Mouse (Mus musculus): ENCODE data around the gene Sim1. TPM values are rescaled to one million over a fixed set of nuclear protein-coding genes. Genes with fewer than 3 reads are reported as not detected.

The Sim1 gene
- polyA plus RNA-seq (2015; fragmentation: Nextera tagmentation; extraction: Ambion mirVana) = 0.10 and 0.13 TPM in 2 replicates

- Histone ChIP-seq H3K9ac (peak within 1 kb of the TSS; percentile 49; the same call in 1 of the 2 replicates), H3K4me1 (replicated peaks) (peaks cover 18% of the 10 kb centered on the region), H3K27ac (no peak within 1 kb of the TSS), H3K36me3 (no peaks in the 10 kb centered on the region), H3K9me3 (no peaks in the 10 kb centered on the region), H3K27me3 (peaks cover 96% of the 10 kb centered on the region), H3K4me2 (peak within 1 kb of the TSS; percentile 67), H3K4me3 (peak within 1 kb of the TSS; percentile 49)
- peak; percentile 95 for ATAC-seq (ENCODE audit: low FRiP score)
- WGBS = under 1% methylated on average over 60 of the region's 62 CpGs
These were observed at the start of gene Sim1 for GRCm38 (mm10) chr10:50894170-50894991. TSS of gene Sim1 (plus strand) at chr10:50894754.

GRCm38 (mm10) chr10:50868202-50868601 lies 26.4 kb upstream of the Sim1 start:
- Histone ChIP-seq H3K36me3 (no peaks in the 10 kb centered on the region), H3K9ac (no peak overlapping the region), H3K4me3 (no peak overlapping the region), H3K27me3 (no peaks in the 10 kb centered on the region), H3K9me3 (no peaks in the 10 kb centered on the region), H3K4me2 (no peak overlapping the region), H3K27ac (no peak overlapping the region), H3K4me1 (replicated peaks) (no peaks in the 10 kb centered on the region)
- ATAC-seq (ENCODE audit: low FRiP score) = no peak
- WGBS = 86% methylated on average over 4 of the region's 4 CpGs

DNA sequence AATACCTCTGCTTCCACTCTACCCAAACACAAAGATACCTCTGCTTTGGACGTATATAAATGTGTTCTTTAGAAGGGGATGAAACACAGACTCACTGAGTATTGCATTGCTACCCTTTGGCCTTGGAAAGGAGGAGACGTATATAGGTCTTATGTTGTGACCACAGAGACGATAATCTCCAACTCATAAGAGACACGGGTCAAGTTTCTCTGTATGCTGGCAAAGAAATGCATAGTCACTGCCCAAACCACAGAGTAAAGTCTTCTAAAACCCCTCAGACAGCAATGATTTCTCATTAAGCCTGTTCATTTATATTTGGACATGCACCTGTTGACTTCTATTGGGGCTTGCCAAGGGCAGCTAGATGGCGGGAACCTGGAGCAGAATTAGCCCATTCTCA lies 17.6 kb upstream of the Sim1 start:
- no peak for ATAC-seq (ENCODE audit: low FRiP score)

GRCm38 (mm10) chr10:50881476-50882069 lies 13.0 kb upstream of the Sim1 start:
- no peaks in the 10 kb centered on the region for H3K4me1 ChIP-seq (replicated peaks)
- H3K4me3 ChIP-seq = no peak overlapping the region
- H3K27ac ChIP-seq = no peak overlapping the region
- H3K36me3 ChIP-seq = no peaks in the 10 kb centered on the region
- peak; percentile 32; the same call in 1 of the 2 replicates for ATAC-seq (ENCODE audit: low FRiP score)
- H3K27me3 ChIP-seq = peaks cover 3% of the 10 kb centered on the region; the same call in 1 of the 2 replicates
- H3K9ac ChIP-seq = no peak overlapping the region
- no peaks in the 10 kb centered on the region for H3K9me3 ChIP-seq
- 20% methylated on average over 2 of the region's 2 CpGs for WGBS
- no peak overlapping the region for H3K4me2 ChIP-seq

More for the DNA sequence above, 17.6 kb upstream of the Sim1 start:
- no peak overlapping the region for H3K4me3 ChIP-seq
- H3K9ac ChIP-seq = no peak overlapping the region
- no peak overlapping the region for H3K4me2 ChIP-seq
- H3K27me3 ChIP-seq = no peaks in the 10 kb centered on the region
- 87% methylated on average over 5 of the region's 5 CpGs for WGBS
- H3K36me3 ChIP-seq = no peaks in the 10 kb centered on the region
- H3K4me1 ChIP-seq (replicated peaks) = no peaks in the 10 kb centered on the region
- no peak overlapping the region for H3K27ac ChIP-seq
- no peaks in the 10 kb centered on the region for H3K9me3 ChIP-seq

DNA sequence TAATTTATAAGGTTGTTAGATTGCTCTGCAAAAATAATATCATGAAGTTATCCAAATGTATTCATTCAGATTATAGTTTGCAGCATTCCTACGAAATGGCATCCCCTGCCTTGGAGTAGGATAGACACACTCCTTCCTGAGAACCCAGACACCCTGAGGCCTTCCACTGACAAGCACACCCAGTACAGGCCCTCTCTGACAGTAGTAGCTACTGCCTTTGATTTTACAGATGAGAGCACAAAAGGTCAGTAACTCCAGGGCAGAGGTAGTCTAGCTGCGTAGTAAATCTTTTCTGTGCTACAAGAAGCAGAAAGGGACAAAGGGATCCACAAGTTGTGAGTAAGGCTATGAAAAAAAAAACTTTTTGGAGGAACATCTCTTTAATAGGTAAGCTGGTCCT lies 12.2 kb upstream of the Sim1 start:
- H3K4me3 ChIP-seq = no peak overlapping the region
- H3K9me3 ChIP-seq = no peaks in the 10 kb centered on the region
- H3K27ac ChIP-seq = no peak overlapping the region
- peaks cover 3% of the 10 kb centered on the region; the same call in 1 of the 2 replicates for H3K27me3 ChIP-seq
- H3K4me2 ChIP-seq = no peak overlapping the region
- H3K9ac ChIP-seq = no peak overlapping the region
- 71% methylated on average over 2 of the region's 2 CpGs for WGBS
- no peaks in the 10 kb centered on the region for H3K4me1 ChIP-seq (replicated peaks)
- no peak for ATAC-seq (ENCODE audit: low FRiP score)
- no peaks in the 10 kb centered on the region for H3K36me3 ChIP-seq

DNA sequence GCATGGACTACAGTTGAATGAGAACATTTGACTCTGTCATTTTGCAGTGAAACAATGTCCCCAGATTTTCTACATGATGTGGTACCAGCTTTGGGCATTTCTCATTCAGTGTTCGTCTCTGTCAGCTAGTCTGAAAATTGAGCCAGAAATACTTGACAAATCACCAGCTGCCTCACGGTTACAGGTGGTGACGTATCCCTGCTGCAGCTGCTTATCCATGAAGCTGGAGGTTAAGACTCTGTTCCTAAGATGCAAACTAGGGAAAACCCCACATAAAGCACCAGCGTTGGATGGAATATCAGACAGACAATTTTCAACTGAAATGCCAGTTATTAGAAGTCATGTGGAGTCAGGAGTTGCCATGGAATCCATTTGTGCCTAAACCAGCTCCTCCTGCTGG lies 8.2 kb upstream of the Sim1 start:
- Histone ChIP-seq H3K27ac (no peak overlapping the region), H3K4me3 (no peak overlapping the region), H3K9me3 (no peaks in the 10 kb centered on the region), H3K9ac (no peak overlapping the region), H3K36me3 (no peaks in the 10 kb centered on the region), H3K27me3 (peaks cover 39% of the 10 kb centered on the region), H3K4me2 (no peak overlapping the region), H3K4me1 (replicated peaks) (no peaks in the 10 kb centered on the region)
- ATAC-seq (ENCODE audit: low FRiP score) = no peak
- 63% methylated on average over 4 of the region's 4 CpGs for WGBS

GRCm38 (mm10) chr10:50890621-50891020 lies 3.9 kb upstream of the Sim1 start:
- Histone ChIP-seq H3K27ac (no peak overlapping the region), H3K36me3 (no peaks in the 10 kb centered on the region), H3K9ac (no peak overlapping the region), H3K4me1 (replicated peaks) (peaks cover 18% of the 10 kb centered on the region), H3K27me3 (peaks cover 79% of the 10 kb centered on the region), H3K9me3 (no peaks in the 10 kb centered on the region), H3K4me2 (no peak overlapping the region), H3K4me3 (no peak overlapping the region)
- no peak for ATAC-seq (ENCODE audit: low FRiP score)
- 10% methylated on average over 6 of the region's 6 CpGs for WGBS

GRCm38 (mm10) chr10:50891876-50892711 lies 2.5 kb upstream of the Sim1 start:
- Histone ChIP-seq H3K9ac (no peak overlapping the region), H3K4me3 (no peak overlapping the region), H3K27ac (no peak overlapping the region), H3K9me3 (no peaks in the 10 kb centered on the region), H3K4me1 (replicated peaks) (peaks cover 18% of the 10 kb centered on the region), H3K36me3 (no peaks in the 10 kb centered on the region), H3K27me3 (peaks cover 94% of the 10 kb centered on the region), H3K4me2 (no peak overlapping the region)
- under 1% methylated on average over 26 of the region's 26 CpGs for WGBS
- ATAC-seq (ENCODE audit: low FRiP score) = no peak

- no peak overlapping the region for H3K4me2 ChIP-seq
- peaks cover 18% of the 10 kb centered on the region for H3K4me1 ChIP-seq (replicated peaks)
- no peak overlapping the region for H3K27ac ChIP-seq
- H3K9ac ChIP-seq = no peak overlapping the region
- ATAC-seq (ENCODE audit: low FRiP score) = no peak
- no peaks in the 10 kb centered on the region for H3K36me3 ChIP-seq
- H3K27me3 ChIP-seq = peaks cover 98% of the 10 kb centered on the region
- no peak overlapping the region for H3K4me3 ChIP-seq
- 2% methylated on average over 15 of the region's 15 CpGs for WGBS
- H3K9me3 ChIP-seq = no peaks in the 10 kb centered on the region
These were observed 1.7 kb upstream of the Sim1 start for GRCm38 (mm10) chr10:50892751-50893320.

GRCm38 (mm10) chr10:50893546-50893945 lies 1.0 kb upstream of the Sim1 start:
- Histone ChIP-seq H3K36me3 (no peaks in the 10 kb centered on the region), H3K4me1 (replicated peaks) (peaks cover 18% of the 10 kb centered on the region), H3K4me3 (no peak overlapping the region; the same call in 1 of the 2 replicates), H3K9me3 (no peaks in the 10 kb centered on the region), H3K27ac (no peak overlapping the region), H3K9ac (no peak overlapping the region), H3K27me3 (peaks cover 99% of the 10 kb centered on the region), H3K4me2 (peak overlapping the region; percentile 67; the same call in 1 of the 2 replicates)
- ATAC-seq (ENCODE audit: low FRiP score) = no peak
- WGBS = 2% methylated on average over 10 of the region's 10 CpGs

GRCm38 (mm10) chr10:50895091-50895790 lies 687 bp downstream of the Sim1 start:
- peak overlapping the region; percentile 67 for H3K4me2 ChIP-seq
- ATAC-seq (ENCODE audit: low FRiP score) = peak; percentile 16
- H3K9ac ChIP-seq = no peak overlapping the region
- H3K9me3 ChIP-seq = no peaks in the 10 kb centered on the region
- H3K36me3 ChIP-seq = no peaks in the 10 kb centered on the region
- peaks cover 18% of the 10 kb centered on the region for H3K4me1 ChIP-seq (replicated peaks)
- peaks cover 94% of the 10 kb centered on the region for H3K27me3 ChIP-seq
- no peak overlapping the region for H3K27ac ChIP-seq
- WGBS = 1% methylated on average over 44 of the region's 44 CpGs
- H3K4me3 ChIP-seq = peak overlapping the region; percentile 49

Data from hindbrain, embryonic 13.5 days (tissue).